10 mouse cellular contexts compared by ENCODE assay signal in genomic region chr6:142490114-142490513, GRCm38 (mm10). TPM values are rescaled to one million over a fixed set of nuclear protein-coding genes. Genes with fewer than 3 reads are reported as not detected.
"Had no signal": no experiment of that assay in that cellular context is flagged by ENCODE, and none has a peak within 500 bp of the region (broad histone marks: within the 10 kb centered on the region; RNA-seq: fewer than 3 reads in every experiment).

No protein-coding gene starts in this region.

RNA-seq across cellular contexts. Expression of gene Gys2, which starts 17.2 kb away (rescaled TPM):
- polyA plus RNA-seq: heart, embryonic 15.5 days; heart, postnatal 0 days; hindbrain, embryonic 11.5 days; hindbrain, embryonic 15.5 days; hindbrain, postnatal 0 days; intestine, embryonic 14.5 days; kidney, embryonic 14.5 days; limb, embryonic 10.5 days; limb, embryonic 12.5 days; limb, embryonic 14.5 days had no signal
